Mouse (Mus musculus) liver, embryonic 14.5 days (tissue): ENCODE results near the gene Med27. TPM values are rescaled to one million over a fixed set of nuclear protein-coding genes. Genes with fewer than 3 reads are reported as not detected.

Source experiments
- ATAC-seq: fragments of 200-750 bp; cut with Nextera tagmentation; 2 replicates; pipeline ENCODE4 v1.8.0; 2017; ENCODE audit warnings: moderate number of reproducible peaks, mild to moderate bottlenecking, moderate library complexity; ENCODE audit not compliant: insufficient read depth
- DNase-seq, 3 experiments: peaks; one replicate each; pipeline ENCODE4 v3.0.0-alpha.2; 2012 to 2013; ENCODE audit warnings: low read depth in 3 of 3, low spot score in 3 of 3
- H3K27ac ChIP-seq: fragments of 300-500 bp; sonication (generic); 2 replicates; pipeline ENCODE4 v1.5.1; 2014; ENCODE audit warnings: moderate library complexity, mild to moderate bottlenecking, control low read depth, inconsistent platforms
- H3K27me3 ChIP-seq: fragments of 300-500 bp; sonication (generic); 2 replicates; pipeline ENCODE4 v1.6.1; 2014; ENCODE audit warnings: mild to moderate bottlenecking, low read length, moderate library complexity; ENCODE audit not compliant: control insufficient read depth, insufficient read depth
- H3K36me3 ChIP-seq: fragments of 300-500 bp; sonication (generic); replicated peaks from 2 replicates; pipeline ENCODE4 v1.6.1; 2014; ENCODE audit warnings: low read depth; ENCODE audit not compliant: control insufficient read depth, insufficient read depth
- H3K4me1 ChIP-seq, 2 experiments: fragments of 200-500 bp in 1 of 2; fragments of 300-500 bp in 1 of 2; sonication (generic) in 1 of 2; replicated peaks; 2 replicates each; pipeline ENCODE4 v1.6.1; 2012 to 2014; ENCODE audit warnings: antibody characterized with exemption in 1 of 2, inconsistent platforms in 1 of 2, low read length in 1 of 2; ENCODE audit not compliant: control insufficient read depth in 2 of 2, insufficient read depth in 2 of 2
- H3K4me2 ChIP-seq: fragments of 300-500 bp; sonication (generic); 2 replicates; pipeline ENCODE4 v1.6.1; 2014; ENCODE audit warnings: low read depth, mild to moderate bottlenecking, control low read depth, moderate library complexity
- H3K4me3 ChIP-seq, 2 experiments: fragments of 200-500 bp in 1 of 2; fragments of 300-500 bp in 1 of 2; sonication (generic) in 1 of 2; 2 replicates each; pipeline ENCODE4 v1.5.1; 2012 to 2014; ENCODE audit warnings: low read depth in 2 of 2, low read length in 2 of 2, mild to moderate bottlenecking in 2 of 2, control low read depth in 1 of 2, inconsistent platforms in 1 of 2, moderate library complexity in 1 of 2; ENCODE audit not compliant: insufficient read depth in 1 of 2
- H3K9ac ChIP-seq: fragments of 300-500 bp; sonication (generic); replicated peaks from 2 replicates; pipeline ENCODE4 v1.6.1; 2014; ENCODE audit warnings: mild to moderate bottlenecking, control low read depth, moderate library complexity
- H3K9me3 ChIP-seq: fragments of 300-500 bp; sonication (generic); 2 replicates; pipeline ENCODE4 v1.6.1; 2016; ENCODE audit warnings: low read length, mixed read lengths; ENCODE audit not compliant: control insufficient read depth
- CTCF ChIP-seq: IDR thresholded peaks from 2 replicates; pipeline ENCODE4 v1.5.1; 2016; ENCODE audit warnings: antibody characterized with exemption, low read depth, control low read depth
- EP300 ChIP-seq: IDR thresholded peaks from 2 replicates; pipeline ENCODE4 v1.6.1; 2016; ENCODE audit warnings: antibody characterized with exemption, low read depth
- WGBS: fragments of 180-500 bp; shearing (Covaris S2); extraction: QIAGEN DNeasy Blood & Tissue Kit; methylation state at CpG from one replicate; pipeline ENCODE4 v1.1.7; 2014; ENCODE audit not compliant: insufficient replicate concordance; 5-methylcytosine and 5-hydroxymethylcytosine counted together
- polyA plus RNA-seq, 2 experiments: library from polyadenylated mRNA; depleted of rRNA in 1 of 2; stranded (reverse) in 1 of 2; unstranded in 1 of 2; fragments of >200 nt; fragmentation: Nextera tagmentation in 1 of 2; extraction: Ambion mirVana in 1 of 2; gene quantifications; 2 replicates each; pipeline versions ENCODE4 v1.2.1 to v1.2.3; 2012 to 2014

The Med27 gene
- polyA plus RNA-seq, 2 experiments: 15.0 to 16.5 TPM

- Histone ChIP-seq H3K4me3 (no peak overlapping the region), H3K4me1 (peaks cover 3 to 21% of the 10 kb centered on the region in 2 experiments; a peak in 2 of 4 replicates), H3K9me3 (no peaks in the 10 kb centered on the region), H3K4me2 (no peak overlapping the region), H3K27ac (no peak overlapping the region), H3K36me3 (no peaks in the 10 kb centered on the region), H3K9ac (no peak overlapping the region), H3K27me3 (no peaks in the 10 kb centered on the region)
- WGBS: 65% methylated on average over 5 of the region's 5 CpGs
- ATAC-seq: peak; percentile 55
- TF ChIP-seq EP300 (no peak), CTCF (no peak)
- DNase-seq: peak in 2 of 3 experiments; percentile 16 to 17
Measured at GRCm38 (mm10) chr2:29438530-29438862, 91.9 kb downstream of the Med27 start.

- Histone ChIP-seq H3K9ac (no peak overlapping the region), H3K4me1 (peaks cover 3 to 25% of the 10 kb centered on the region in 2 experiments; a peak in 2 of 4 replicates), H3K27me3 (no peaks in the 10 kb centered on the region), H3K4me2 (no peak overlapping the region), H3K9me3 (no peaks in the 10 kb centered on the region), H3K4me3 (no peak overlapping the region), H3K27ac (no peak overlapping the region), H3K36me3 (no peaks in the 10 kb centered on the region)
- TF ChIP-seq EP300 (no peak), CTCF (no peak)
- ATAC-seq (no peak), DNase-seq (no peak)
- 61% methylated on average over 1 of the region's 1 CpGs for WGBS
Measured at GRCm38 (mm10) chr2:29438986-29439385, 92.4 kb downstream of the Med27 start.

DNA sequence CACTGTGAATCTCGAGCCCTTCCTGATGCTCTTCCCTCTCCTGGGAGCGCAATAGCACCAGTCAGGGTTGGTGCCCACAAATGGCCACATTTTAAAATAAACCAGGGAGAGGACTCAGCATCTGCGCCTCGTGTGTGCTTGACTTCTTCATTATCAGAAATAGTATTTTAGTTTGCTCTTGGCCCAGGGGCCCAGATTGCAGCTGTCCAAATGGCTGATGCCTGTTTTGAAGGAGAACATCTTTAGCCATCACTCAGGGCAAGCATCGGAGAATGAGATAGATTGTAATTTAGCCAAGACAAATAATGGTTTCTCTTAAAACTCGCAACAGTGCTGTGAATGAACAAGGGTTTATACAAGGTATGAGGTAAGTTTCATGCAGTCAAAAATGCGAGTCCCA is 92.8 kb downstream of the Med27 start:
- ATAC-seq (no peak), DNase-seq (no peak)
- Histone ChIP-seq H3K4me2 (no peak overlapping the region), H3K36me3 (no peaks in the 10 kb centered on the region), H3K27me3 (no peaks in the 10 kb centered on the region), H3K4me3 (no peak overlapping the region), H3K9me3 (no peaks in the 10 kb centered on the region), H3K4me1 (peaks cover 3 to 28% of the 10 kb centered on the region in 2 experiments; a peak in 2 of 4 replicates), H3K27ac (no peak overlapping the region), H3K9ac (no peak overlapping the region)
- TF ChIP-seq CTCF (no peak), EP300 (no peak)
- 64% methylated on average over 7 of the region's 7 CpGs for WGBS

GRCm38 (mm10) chr2:29439857-29440502 is 93.4 kb downstream of the Med27 start:
- DNase-seq: no peak
- H3K27ac ChIP-seq: no peak overlapping the region
- no peaks in the 10 kb centered on the region for H3K27me3 ChIP-seq
- no peak overlapping the region for H3K9ac ChIP-seq
- no peaks in the 10 kb centered on the region for H3K9me3 ChIP-seq
- 58% methylated on average over 7 of the region's 7 CpGs for WGBS
- no peak for ATAC-seq
- peaks cover 3 to 28% of the 10 kb centered on the region in 2 experiments; a peak in 2 of 4 replicates for H3K4me1 ChIP-seq
- H3K36me3 ChIP-seq: no peaks in the 10 kb centered on the region
- TF ChIP-seq CTCF: no peak
- no peak overlapping the region for H3K4me3 ChIP-seq
- H3K4me2 ChIP-seq: no peak overlapping the region

GRCm38 (mm10) chr2:29442275-29442674 is 95.7 kb downstream of the Med27 start:
- peaks cover 3 to 23% of the 10 kb centered on the region in 2 experiments; a peak in 2 of 4 replicates for H3K4me1 ChIP-seq
- no peaks in the 10 kb centered on the region for H3K9me3 ChIP-seq
- ATAC-seq: no peak
- H3K4me2 ChIP-seq: no peak overlapping the region
- DNase-seq: no peak
- no peak overlapping the region for H3K27ac ChIP-seq
- H3K27me3 ChIP-seq: no peaks in the 10 kb centered on the region
- no peak overlapping the region for H3K9ac ChIP-seq
- no peaks in the 10 kb centered on the region for H3K36me3 ChIP-seq
- TF ChIP-seq CTCF: no peak
- no peak for TF ChIP-seq EP300
- H3K4me3 ChIP-seq: no peak overlapping the region
